Mouse (Mus musculus) bone marrow macrophage, adult 2 months (primary cell): Measurements from ENCODE around the gene Ntm.

Experiments used
- CTCF ChIP-seq: IDR thresholded peaks from 2 replicates; pipeline ENCODE4 v1.5.1; 2012; ENCODE audit warnings: low read depth, mild to moderate bottlenecking, low read length, moderate library complexity
- POLR2A ChIP-seq: IDR thresholded peaks from 2 replicates; pipeline ENCODE4 v1.6.1; 2012; ENCODE audit warnings: mild to moderate bottlenecking, low read depth, low read length, borderline replicate concordance

- TF ChIP-seq CTCF (no peak), POLR2A (no peak)
These were observed 394.4 kb downstream of the Ntm start for GRCm38 (mm10) chr9:29568571-29568970.
